Mouse (Mus musculus): ENCODE data around the gene Shisal2a. TPM values are rescaled to one million over a fixed set of nuclear protein-coding genes. Genes with fewer than 3 reads are reported as not detected.

The Shisal2a gene
- polyA plus RNA-seq, 1 experiment from 2014 or later, result 2.7 TPM

GRCm38 (mm10) chr4:108336765-108337164, 46.4 kb downstream of the Shisal2a start:
- peaks cover 8% of the 10 kb centered on the region for H3K36me3 ChIP-seq (ENCODE audit: control insufficient read depth, insufficient read depth)
- 92% methylated on average over 2 of the region's 2 CpGs for WGBS

GRCm38 (mm10) chr4:108335413-108335812, 47.7 kb downstream of the Shisal2a start:
- no peaks in the 10 kb centered on the region for H3K9me3 ChIP-seq (ENCODE audit: control insufficient read depth, low read length)
- no peaks in the 10 kb centered on the region for H3K27me3 ChIP-seq (replicated peaks; ENCODE audit: control insufficient read depth, insufficient read depth, low read length)
- H3K9ac ChIP-seq (replicated peaks; ENCODE audit: low read depth, low read length), result no peak overlapping the region
- 90% methylated on average over 6 of the region's 6 CpGs for WGBS
- no peak for ATAC-seq
- peaks cover 8% of the 10 kb centered on the region for H3K36me3 ChIP-seq (ENCODE audit: control insufficient read depth, insufficient read depth)
- no peak overlapping the region for H3K4me3 ChIP-seq (replicated peaks; ENCODE audit: low read length)
- H3K27ac ChIP-seq (ENCODE audit: low read length), result no peak overlapping the region
- H3K4me2 ChIP-seq (ENCODE audit: low read length), result no peak overlapping the region
- no peaks in the 10 kb centered on the region; the same call in 1 of the 2 replicates for H3K4me1 ChIP-seq (replicated peaks; ENCODE audit: control insufficient read depth, insufficient read depth, low read length)

More at GRCm38 (mm10) chr4:108336765-108337164, 46.4 kb downstream of the Shisal2a start:
- ATAC-seq, result no peak
- H3K9ac ChIP-seq (replicated peaks; ENCODE audit: low read depth, low read length), result no peak overlapping the region
- no peaks in the 10 kb centered on the region; the same call in 1 of the 2 replicates for H3K4me1 ChIP-seq (replicated peaks; ENCODE audit: control insufficient read depth, insufficient read depth, low read length)
- no peak overlapping the region for H3K4me3 ChIP-seq (replicated peaks; ENCODE audit: low read length)
- no peaks in the 10 kb centered on the region for H3K9me3 ChIP-seq (ENCODE audit: control insufficient read depth, low read length)
- peak overlapping the region; percentile 25; the same call in 1 of the 2 replicates for H3K27ac ChIP-seq (ENCODE audit: low read length)
- H3K4me2 ChIP-seq (ENCODE audit: low read length), result no peak overlapping the region
- no peaks in the 10 kb centered on the region for H3K27me3 ChIP-seq (replicated peaks; ENCODE audit: control insufficient read depth, insufficient read depth, low read length)

GRCm38 (mm10) chr4:108332041-108332440, 51.1 kb downstream of the Shisal2a start:
- ATAC-seq, result no peak
- Histone ChIP-seq H3K27ac (ENCODE audit: low read length) (no peak overlapping the region), H3K9ac (replicated peaks; ENCODE audit: low read depth, low read length) (no peak overlapping the region), H3K27me3 (replicated peaks; ENCODE audit: control insufficient read depth, insufficient read depth, low read length) (no peaks in the 10 kb centered on the region), H3K4me1 (replicated peaks; ENCODE audit: control insufficient read depth, insufficient read depth, low read length) (peaks cover 14% of the 10 kb centered on the region), H3K9me3 (ENCODE audit: control insufficient read depth, low read length) (no peaks in the 10 kb centered on the region), H3K4me2 (ENCODE audit: low read length) (no peak overlapping the region), H3K4me3 (replicated peaks; ENCODE audit: low read length) (no peak overlapping the region), H3K36me3 (ENCODE audit: control insufficient read depth, insufficient read depth) (no peaks in the 10 kb centered on the region)
- WGBS, result 83% methylated on average over 9 of the region's 9 CpGs

- ATAC-seq, result no peak
- 97% methylated on average over 6 of the region's 6 CpGs for WGBS
- Histone ChIP-seq H3K36me3 (ENCODE audit: control insufficient read depth, insufficient read depth) (no peaks in the 10 kb centered on the region), H3K27ac (ENCODE audit: low read length) (no peak overlapping the region), H3K4me2 (ENCODE audit: low read length) (no peak overlapping the region), H3K27me3 (replicated peaks; ENCODE audit: control insufficient read depth, insufficient read depth, low read length) (no peaks in the 10 kb centered on the region), H3K4me3 (replicated peaks; ENCODE audit: low read length) (no peak overlapping the region), H3K9me3 (ENCODE audit: control insufficient read depth, low read length) (no peaks in the 10 kb centered on the region), H3K9ac (replicated peaks; ENCODE audit: low read depth, low read length) (no peak overlapping the region), H3K4me1 (replicated peaks; ENCODE audit: control insufficient read depth, insufficient read depth, low read length) (peaks cover 14% of the 10 kb centered on the region)
Measured at GRCm38 (mm10) chr4:108329840-108330239, 53.3 kb downstream of the Shisal2a start.

GRCm38 (mm10) chr4:108327730-108328484, 55.2 kb downstream of the Shisal2a start, which contains the start of gene Coa7:
Gene Coa7 (plus strand): TSS chr4:108328140.
- no peaks in the 10 kb centered on the region for H3K27me3 ChIP-seq (replicated peaks; ENCODE audit: control insufficient read depth, insufficient read depth, low read length)
- peak; percentile 93 for ATAC-seq
- WGBS, result under 1% methylated on average over 44 of the region's 45 CpGs
- H3K27ac ChIP-seq (ENCODE audit: low read length), result peak within 1 kb of the TSS; percentile 96
- H3K4me2 ChIP-seq (ENCODE audit: low read length), result peak within 1 kb of the TSS; percentile 62
- H3K9ac ChIP-seq (replicated peaks; ENCODE audit: low read depth, low read length), result peak within 1 kb of the TSS; percentile 76
- H3K4me3 ChIP-seq (replicated peaks; ENCODE audit: low read length), result peak within 1 kb of the TSS; percentile 82
- no peaks in the 10 kb centered on the region for H3K36me3 ChIP-seq (ENCODE audit: control insufficient read depth, insufficient read depth)
- peaks cover 14% of the 10 kb centered on the region for H3K4me1 ChIP-seq (replicated peaks; ENCODE audit: control insufficient read depth, insufficient read depth, low read length)
- H3K9me3 ChIP-seq (ENCODE audit: control insufficient read depth, low read length), result no peaks in the 10 kb centered on the region

GRCm38 (mm10) chr4:108327071-108327579, 56.0 kb downstream of the Shisal2a start:
- Histone ChIP-seq H3K27ac (ENCODE audit: low read length) (peak overlapping the region; percentile 96), H3K27me3 (replicated peaks; ENCODE audit: control insufficient read depth, insufficient read depth, low read length) (no peaks in the 10 kb centered on the region), H3K4me1 (replicated peaks; ENCODE audit: control insufficient read depth, insufficient read depth, low read length) (peaks cover 14% of the 10 kb centered on the region), H3K4me2 (ENCODE audit: low read length) (peak overlapping the region; percentile 62), H3K36me3 (ENCODE audit: control insufficient read depth, insufficient read depth) (no peaks in the 10 kb centered on the region), H3K4me3 (replicated peaks; ENCODE audit: low read length) (peak overlapping the region; percentile 82), H3K9me3 (ENCODE audit: control insufficient read depth, low read length) (no peaks in the 10 kb centered on the region), H3K9ac (replicated peaks; ENCODE audit: low read depth, low read length) (peak overlapping the region; percentile 67)
- peak; percentile 21 for ATAC-seq
- WGBS, result 39% methylated on average over 6 of the region's 6 CpGs

- no peaks in the 10 kb centered on the region for H3K27me3 ChIP-seq (replicated peaks; ENCODE audit: control insufficient read depth, insufficient read depth, low read length)
- H3K4me1 ChIP-seq (replicated peaks; ENCODE audit: control insufficient read depth, insufficient read depth, low read length), result peaks cover 8% of the 10 kb centered on the region
- no peak for ATAC-seq
- H3K36me3 ChIP-seq (ENCODE audit: control insufficient read depth, insufficient read depth), result no peaks in the 10 kb centered on the region
- no peak overlapping the region for H3K4me3 ChIP-seq (replicated peaks; ENCODE audit: low read length)
- H3K27ac ChIP-seq (ENCODE audit: low read length), result no peak overlapping the region
- 0 out of 2 replicates have a peak, but pooled peaks cover 2% of the 10 kb centered on the region for H3K9me3 ChIP-seq (ENCODE audit: control insufficient read depth, low read length)
- 70% methylated on average over 5 of the region's 5 CpGs for WGBS
- no peak overlapping the region for H3K4me2 ChIP-seq (ENCODE audit: low read length)
- H3K9ac ChIP-seq (replicated peaks; ENCODE audit: low read depth, low read length), result no peak overlapping the region
Measured at GRCm38 (mm10) chr4:108323588-108323987, 59.6 kb downstream of the Shisal2a start.

- Histone ChIP-seq H3K9ac (replicated peaks; ENCODE audit: low read depth, low read length) (no peak overlapping the region), H3K27me3 (replicated peaks; ENCODE audit: control insufficient read depth, insufficient read depth, low read length) (no peaks in the 10 kb centered on the region), H3K9me3 (ENCODE audit: control insufficient read depth, low read length) (0 out of 2 replicates have a peak, but pooled peaks cover 2% of the 10 kb centered on the region), H3K4me1 (replicated peaks; ENCODE audit: control insufficient read depth, insufficient read depth, low read length) (no peaks in the 10 kb centered on the region), H3K27ac (ENCODE audit: low read length) (no peak overlapping the region), H3K4me2 (ENCODE audit: low read length) (no peak overlapping the region), H3K36me3 (ENCODE audit: control insufficient read depth, insufficient read depth) (no peaks in the 10 kb centered on the region), H3K4me3 (replicated peaks; ENCODE audit: low read length) (no peak overlapping the region)
- ATAC-seq, result no peak
- 81% methylated on average over 7 of the region's 7 CpGs for WGBS
Measured at GRCm38 (mm10) chr4:108320627-108321380, 62.3 kb downstream of the Shisal2a start.

- Histone ChIP-seq H3K27ac (ENCODE audit: low read length) (no peak overlapping the region), H3K36me3 (ENCODE audit: control insufficient read depth, insufficient read depth) (no peaks in the 10 kb centered on the region), H3K9ac (replicated peaks; ENCODE audit: low read depth, low read length) (no peak overlapping the region), H3K27me3 (replicated peaks; ENCODE audit: control insufficient read depth, insufficient read depth, low read length) (no peaks in the 10 kb centered on the region), H3K9me3 (ENCODE audit: control insufficient read depth, low read length) (0 out of 2 replicates have a peak, but pooled peaks cover 2% of the 10 kb centered on the region), H3K4me2 (ENCODE audit: low read length) (no peak overlapping the region), H3K4me3 (replicated peaks; ENCODE audit: low read length) (no peak overlapping the region), H3K4me1 (replicated peaks; ENCODE audit: control insufficient read depth, insufficient read depth, low read length) (no peaks in the 10 kb centered on the region)
- ATAC-seq, result no peak
- WGBS, result 73% methylated on average over 6 of the region's 6 CpGs
Measured at GRCm38 (mm10) chr4:108319747-108320146, 63.4 kb downstream of the Shisal2a start.
